16 mouse cellular contexts compared by ENCODE assay signal in the genomic region with DNA sequence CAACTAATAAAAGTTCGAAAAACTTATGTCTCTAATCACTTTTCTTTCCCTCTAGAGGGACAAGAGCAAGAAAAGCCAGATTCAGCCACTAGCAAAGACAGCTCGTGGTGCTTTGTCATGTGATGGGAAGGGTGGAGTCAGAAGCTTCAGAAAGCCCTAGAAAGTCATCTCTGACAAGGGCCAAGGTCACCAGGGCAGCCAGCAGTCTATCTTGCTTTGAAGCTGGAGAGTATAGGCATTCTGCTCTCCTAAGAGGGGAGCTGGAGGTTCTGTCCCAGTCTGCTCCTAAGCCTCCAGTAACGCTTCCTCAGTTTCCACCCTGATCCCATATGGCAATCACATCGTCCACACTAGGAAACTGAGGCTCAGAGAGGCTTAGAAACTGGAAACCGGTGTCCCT.
DNase-seq lines count a peak whose midpoint lies in the region; ATAC-seq and TF ChIP-seq lines count a peak whose summit lies in the region.
"Had no signal": no experiment of that assay in that cellular context is flagged by ENCODE, and none has a peak within 500 bp of the region (broad histone marks: within the 10 kb centered on the region; RNA-seq: fewer than 3 reads in every experiment).

No protein-coding gene starts in this region.

- DNase-seq in layer of hippocampus, adult 2 months (ENCODE audit: low spot score in 2 of 2) = no peak
- no peak for DNase-seq in layer of hippocampus, adult 9-10 months (ENCODE audit: low spot score)
- peak; percentile 51 for DNase-seq in forebrain, postnatal 0 days
- DNase-seq in frontal cortex, postnatal 14 days (ENCODE audit: low spot score in 2 of 2) = no peak
- DNase-seq in kidney, adult 8-10 months = no peak
- no peak for DNase-seq in ovary, adult 18-20 months (ENCODE audit: low spot score)
- DNase-seq: B cell, adult 2 months; left cerebral cortex, postnatal 4 days; right cerebral cortex, postnatal 25 days; thymus, postnatal 36 days had no signal

- peaks cover 16% of the 10 kb centered on the region for H3K4me1 ChIP-seq in forebrain, postnatal 0 days (ENCODE audit: insufficient read depth)
- H3K4me1 ChIP-seq in midbrain, embryonic 12.5 days = peaks cover 93% of the 10 kb centered on the region
- H3K4me1 ChIP-seq in neural tube, embryonic 15.5 days = peaks cover 55% of the 10 kb centered on the region

- peaks cover 37% of the 10 kb centered on the region for H3K36me3 ChIP-seq in forebrain, postnatal 0 days (ENCODE audit: insufficient read depth)
- peaks cover 23% of the 10 kb centered on the region for H3K36me3 ChIP-seq in midbrain, embryonic 12.5 days
- no peaks in the 10 kb centered on the region for H3K36me3 ChIP-seq in neural tube, embryonic 15.5 days
- H3K36me3 ChIP-seq: stomach, embryonic 15.5 days had no signal

- H3K27ac ChIP-seq in layer of hippocampus, adult 2 months = peak overlapping the region; percentile 93
- H3K27ac ChIP-seq in forebrain, postnatal 0 days (ENCODE audit: low read depth, low read length) = peak overlapping the region; percentile 100
- H3K27ac ChIP-seq in midbrain, embryonic 12.5 days (replicated peaks) = peak overlapping the region; percentile 99
- H3K27ac ChIP-seq in neural tube, embryonic 15.5 days (replicated peaks) = peak overlapping the region; percentile 86
- H3K27ac ChIP-seq: kidney, postnatal 0 days; macrophage; stomach, embryonic 15.5 days had no signal

- no peaks in the 10 kb centered on the region for H3K9me3 ChIP-seq in forebrain, postnatal 0 days (ENCODE audit: low read length)
- H3K9me3 ChIP-seq in midbrain, embryonic 12.5 days = no peaks in the 10 kb centered on the region
- H3K9me3 ChIP-seq in neural tube, embryonic 15.5 days (replicated peaks) = no peaks in the 10 kb centered on the region
- H3K9me3 ChIP-seq: stomach, embryonic 15.5 days had no signal

- H3K27me3 ChIP-seq in forebrain, postnatal 0 days (ENCODE audit: insufficient read depth, low read length) = no peaks in the 10 kb centered on the region
- peaks cover 80% of the 10 kb centered on the region for H3K27me3 ChIP-seq in midbrain, embryonic 12.5 days
- H3K27me3 ChIP-seq in neural tube, embryonic 15.5 days (replicated peaks) = peaks cover 11% of the 10 kb centered on the region; the same call in 1 of the 2 replicates

- ATAC-seq in forebrain, postnatal 0 days = no peak
- no peak for ATAC-seq in midbrain, embryonic 12.5 days (ENCODE audit: low FRiP score, low read depth)
- no peak for ATAC-seq in neural tube, embryonic 15.5 days (ENCODE audit: low FRiP score)
- ATAC-seq: activated CD4-positive, CD25-positive, alpha-beta regulatory T cell, adult 4 months had no signal

- H3K4me2 ChIP-seq in forebrain, postnatal 0 days (ENCODE audit: low read depth) = peak overlapping the region; percentile 98; the same call in 1 of the 2 replicates
- peak overlapping the region; percentile 74 for H3K4me2 ChIP-seq in midbrain, embryonic 12.5 days (replicated peaks)
- peak overlapping the region; percentile 85; the same call in 1 of the 2 replicates for H3K4me2 ChIP-seq in neural tube, embryonic 15.5 days
- H3K4me2 ChIP-seq: stomach, embryonic 15.5 days had no signal

- no peak for TF ChIP-seq CTCF in layer of hippocampus, adult 2 months (conservative IDR thresholded peaks at IDR 0.05)
- no peak for TF ChIP-seq CTCF in forebrain, postnatal 0 days (IDR thresholded peaks at IDR 0.05; ENCODE audit: low read depth)

- no peak overlapping the region for H3K4me3 ChIP-seq in layer of hippocampus, adult 2 months
- H3K4me3 ChIP-seq in forebrain, postnatal 0 days (ENCODE audit: low read depth, low read length) = no peak overlapping the region
- 0 out of 2 replicates have a peak overlapping the region, but pooled peaks have one; percentile 45 for H3K4me3 ChIP-seq in midbrain, embryonic 12.5 days
- H3K4me3 ChIP-seq in neural tube, embryonic 15.5 days (replicated peaks) = no peak overlapping the region
- H3K4me3 ChIP-seq: stomach, embryonic 15.5 days had no signal

- H3K9ac ChIP-seq in forebrain, postnatal 0 days = peak overlapping the region; percentile 99; the same call in 1 of the 2 replicates
- peak overlapping the region; percentile 72 for H3K9ac ChIP-seq in midbrain, embryonic 12.5 days (replicated peaks)
- H3K9ac ChIP-seq in neural tube, embryonic 15.5 days (replicated peaks) = no peak overlapping the region
- H3K9ac ChIP-seq: stomach, embryonic 15.5 days had no signal

- 9% methylated on average over 5 of the region's 5 CpGs for WGBS in forebrain, postnatal 0 days
- 7% methylated on average over 5 of the region's 5 CpGs for WGBS in midbrain, embryonic 12.5 days
- 8% methylated on average over 5 of the region's 5 CpGs for WGBS in neural tube, embryonic 15.5 days
